Mouse (Mus musculus) heart, embryonic 15.5 days (tissue): ENCODE data around the gene Lyzl6. TPM values are rescaled to one million over a fixed set of nuclear protein-coding genes. Genes with fewer than 3 reads are reported as not detected.

Source experiments
- ATAC-seq: fragments of 200-750 bp; cut with Nextera tagmentation; replicated peaks from 2 replicates; pipeline ENCODE4 v1.8.0; 2017; ENCODE audit warnings: low read depth, moderate TSS enrichment; ENCODE audit not compliant: insufficient number of reproducible peaks, insufficient read depth, low FRiP score
- H3K27ac ChIP-seq: fragments of 300-500 bp; sonication (generic); 2 replicates; pipeline ENCODE4 v1.5.1; 2015; ENCODE audit warnings: mild to moderate bottlenecking, inconsistent platforms
- H3K27me3 ChIP-seq: fragments of 300-500 bp; sonication (generic); 2 replicates; pipeline ENCODE4 v1.6.1; 2015; ENCODE audit warnings: inconsistent platforms
- H3K36me3 ChIP-seq: fragments of 300-500 bp; sonication (generic); 2 replicates; pipeline ENCODE4 v1.6.1; 2015; ENCODE audit warnings: mild to moderate bottlenecking, inconsistent platforms
- H3K4me1 ChIP-seq: fragments of 300-500 bp; sonication (generic); replicated peaks from 2 replicates; pipeline ENCODE4 v1.6.1; 2015; ENCODE audit warnings: inconsistent platforms
- H3K4me2 ChIP-seq: fragments of 300-500 bp; sonication (generic); 2 replicates; pipeline ENCODE4 v1.6.1; 2015; ENCODE audit warnings: inconsistent platforms, mild to moderate bottlenecking, moderate library complexity
- H3K4me3 ChIP-seq: fragments of 300-500 bp; sonication (generic); 2 replicates; pipeline ENCODE4 v1.5.1; 2015; ENCODE audit warnings: mild to moderate bottlenecking, inconsistent platforms
- H3K9ac ChIP-seq: fragments of 300-500 bp; sonication (generic); 2 replicates; pipeline ENCODE4 v1.6.1; 2015; ENCODE audit warnings: mild to moderate bottlenecking, inconsistent platforms
- H3K9me3 ChIP-seq: fragments of 300-500 bp; sonication (generic); replicated peaks from 2 replicates; pipeline ENCODE4 v1.6.1; 2016; ENCODE audit warnings: inconsistent platforms
- WGBS: fragments of 180-500 bp; shearing (Covaris S2); methylation state at CpG from one replicate; pipeline ENCODE4 v1.1.7; 2015; ENCODE audit warnings: mixed read lengths; 5-methylcytosine and 5-hydroxymethylcytosine counted together
- polyA plus RNA-seq: library from polyadenylated mRNA; unstranded; fragments of >200 nt; fragmentation: Nextera tagmentation; extraction: Ambion mirVana; gene quantifications from 2 replicates; pipeline ENCODE4 v1.2.1, GENCODE M21; 2015

Gene Lyzl6
- polyA plus RNA-seq, 1 experiment from 2014 or later = not detected

- no peak for ATAC-seq
- Histone ChIP-seq H3K36me3 (no peaks in the 10 kb centered on the region), H3K4me1 (no peaks in the 10 kb centered on the region), H3K27ac (no peak overlapping the region), H3K4me2 (no peak overlapping the region), H3K4me3 (no peak overlapping the region), H3K9me3 (no peaks in the 10 kb centered on the region), H3K27me3 (peaks cover 58% of the 10 kb centered on the region), H3K9ac (no peak overlapping the region)
- 65% methylated on average over 9 of the region's 9 CpGs for WGBS
Observed at GRCm38 (mm10) chr11:103643211-103643610, 4.5 kb upstream of the Lyzl6 start.

GRCm38 (mm10) chr11:103639407-103639946, 787 bp upstream of the Lyzl6 start:
- H3K27ac ChIP-seq = no peak overlapping the region
- no peak for ATAC-seq
- no peaks in the 10 kb centered on the region for H3K4me1 ChIP-seq
- no peak overlapping the region for H3K9ac ChIP-seq
- H3K9me3 ChIP-seq = no peaks in the 10 kb centered on the region
- H3K4me3 ChIP-seq = no peak overlapping the region
- H3K4me2 ChIP-seq = no peak overlapping the region
- peaks cover 51% of the 10 kb centered on the region for H3K27me3 ChIP-seq
- no peaks in the 10 kb centered on the region for H3K36me3 ChIP-seq
- 3% methylated on average over 10 of the region's 10 CpGs for WGBS

GRCm38 (mm10) chr11:103636261-103636660, 2.4 kb downstream of the Lyzl6 start:
- H3K36me3 ChIP-seq = no peaks in the 10 kb centered on the region
- 69% methylated on average over 6 of the region's 6 CpGs for WGBS
- peaks cover 46% of the 10 kb centered on the region for H3K27me3 ChIP-seq
- no peaks in the 10 kb centered on the region for H3K9me3 ChIP-seq
- H3K9ac ChIP-seq = no peak overlapping the region
- no peak overlapping the region for H3K4me2 ChIP-seq
- ATAC-seq = no peak
- no peak overlapping the region for H3K27ac ChIP-seq
- H3K4me1 ChIP-seq = no peaks in the 10 kb centered on the region
- no peak overlapping the region for H3K4me3 ChIP-seq

GRCm38 (mm10) chr11:103635481-103635880, 3.2 kb downstream of the Lyzl6 start:
- Histone ChIP-seq H3K27ac (no peak overlapping the region), H3K4me1 (no peaks in the 10 kb centered on the region), H3K9ac (no peak overlapping the region), H3K9me3 (no peaks in the 10 kb centered on the region), H3K27me3 (peaks cover 40% of the 10 kb centered on the region), H3K36me3 (no peaks in the 10 kb centered on the region), H3K4me3 (no peak overlapping the region), H3K4me2 (no peak overlapping the region)
- 73% methylated on average over 3 of the region's 3 CpGs for WGBS
- ATAC-seq = no peak

GRCm38 (mm10) chr11:103634806-103635205, 3.9 kb downstream of the Lyzl6 start:
- H3K4me1 ChIP-seq = no peaks in the 10 kb centered on the region
- H3K27ac ChIP-seq = no peak overlapping the region
- H3K9ac ChIP-seq = no peak overlapping the region
- ATAC-seq = no peak
- no peak overlapping the region for H3K4me3 ChIP-seq
- WGBS = 81% methylated on average over 7 of the region's 7 CpGs
- H3K4me2 ChIP-seq = no peak overlapping the region
- H3K9me3 ChIP-seq = no peaks in the 10 kb centered on the region
- H3K27me3 ChIP-seq = peaks cover 33% of the 10 kb centered on the region
- no peaks in the 10 kb centered on the region for H3K36me3 ChIP-seq

GRCm38 (mm10) chr11:103627453-103627852, 11.2 kb downstream of the Lyzl6 start:
- ATAC-seq = no peak
- Histone ChIP-seq H3K36me3 (no peaks in the 10 kb centered on the region), H3K27ac (no peak overlapping the region), H3K9me3 (no peaks in the 10 kb centered on the region), H3K4me2 (no peak overlapping the region), H3K9ac (no peak overlapping the region), H3K4me1 (no peaks in the 10 kb centered on the region), H3K4me3 (no peak overlapping the region), H3K27me3 (no peaks in the 10 kb centered on the region)
- 74% methylated on average over 23 of the region's 23 CpGs for WGBS

GRCm38 (mm10) chr11:103621040-103621439, 17.6 kb downstream of the Lyzl6 start, which contains the start of gene Gm884:
Gene Gm884 (minus strand): TSS chr11:103621140.
- ATAC-seq = no peak
- no peaks in the 10 kb centered on the region for H3K36me3 ChIP-seq
- H3K27ac ChIP-seq = no peak within 1 kb of the TSS
- 73% methylated on average over 9 of the region's 9 CpGs for WGBS
- no peak within 1 kb of the TSS for H3K9ac ChIP-seq
- H3K4me1 ChIP-seq = no peaks in the 10 kb centered on the region
- H3K4me2 ChIP-seq = no peak within 1 kb of the TSS
- H3K4me3 ChIP-seq = no peak within 1 kb of the TSS
- H3K9me3 ChIP-seq = no peaks in the 10 kb centered on the region
- H3K27me3 ChIP-seq = no peaks in the 10 kb centered on the region

- Histone ChIP-seq H3K36me3 (no peaks in the 10 kb centered on the region), H3K27me3 (no peaks in the 10 kb centered on the region), H3K4me2 (no peak overlapping the region), H3K9ac (no peak overlapping the region), H3K9me3 (no peaks in the 10 kb centered on the region), H3K4me1 (no peaks in the 10 kb centered on the region), H3K4me3 (no peak overlapping the region), H3K27ac (no peak overlapping the region)
- WGBS = 90% methylated on average over 2 of the region's 2 CpGs
- ATAC-seq = no peak
Observed at GRCm38 (mm10) chr11:103610772-103611171, 27.9 kb downstream of the Lyzl6 start.

GRCm38 (mm10) chr11:103606611-103607010, 32.1 kb downstream of the Lyzl6 start:
- WGBS = 45% methylated on average over 5 of the region's 5 CpGs
- no peaks in the 10 kb centered on the region for H3K36me3 ChIP-seq
- H3K27me3 ChIP-seq = no peaks in the 10 kb centered on the region
- H3K4me3 ChIP-seq = no peak overlapping the region
- H3K27ac ChIP-seq = no peak overlapping the region
- no peak overlapping the region for H3K9ac ChIP-seq
- no peak overlapping the region for H3K4me2 ChIP-seq
- no peaks in the 10 kb centered on the region for H3K4me1 ChIP-seq
- no peaks in the 10 kb centered on the region for H3K9me3 ChIP-seq
- no peak for ATAC-seq

Other genes starting within 250 kb of the Lyzl6 start
- 4.8 and 6.1 TPM in 2 replicates for gene Plekhm1, start 226.2 kb downstream of the Lyzl6 start, polyA plus RNA-seq
- gene Lrrc37a, start 134.3 kb downstream of the Lyzl6 start, polyA plus RNA-seq = not detected in 2 replicates
- gene Gm884, start 17.8 kb downstream of the Lyzl6 start, polyA plus RNA-seq = not detected in 2 replicates
- 0.29 TPM in 1 of 2 replicates, not detected in the other for gene Rprml, start 10.7 kb upstream of the Lyzl6 start, polyA plus RNA-seq
- gene Gosr2, start 59.0 kb upstream of the Lyzl6 start, polyA plus RNA-seq = 51.4 and 64.5 TPM in 2 replicates
- gene Wnt9b, start 110.9 kb upstream of the Lyzl6 start, polyA plus RNA-seq = 0.48 and 0.60 TPM in 2 replicates
- 0.04 and 0.05 TPM in 2 replicates for gene Wnt3, start 135.3 kb upstream of the Lyzl6 start, polyA plus RNA-seq